Mouse (Mus musculus) small intestine, adult 2 months (tissue): Measurements from ENCODE around the gene Ubr2. TPM values are rescaled to one million over a fixed set of nuclear protein-coding genes. Genes with fewer than 3 reads are reported as not detected.

ENCODE experiments used
- H3K27ac ChIP-seq: fragments of 200-500 bp; 2 replicates; pipeline ENCODE4 v1.5.1; 2012; ENCODE audit warnings: low read depth, low read length, control low read depth, inconsistent platforms; ENCODE audit not compliant: insufficient read depth
- H3K27me3 ChIP-seq: fragments of 200-500 bp; 2 replicates; pipeline ENCODE4 v1.6.1; 2012; ENCODE audit warnings: mild to moderate bottlenecking, moderate library complexity, low read length, inconsistent platforms; ENCODE audit not compliant: control insufficient read depth, insufficient read depth
- H3K36me3 ChIP-seq: fragments of 200-500 bp; 2 replicates; pipeline ENCODE4 v1.6.1; 2012; ENCODE audit warnings: mild to moderate bottlenecking, low read length, control low read depth, inconsistent platforms; ENCODE audit not compliant: control insufficient read depth, insufficient read depth
- H3K4me1 ChIP-seq: fragments of 200-500 bp; 2 replicates; pipeline ENCODE4 v1.6.1; 2012; ENCODE audit warnings: low read length, inconsistent platforms, mixed read lengths; ENCODE audit not compliant: control insufficient read depth, insufficient read depth, insufficient read length
- H3K4me3 ChIP-seq: fragments of 200-500 bp; 2 replicates; pipeline ENCODE4 v1.5.1; 2012; ENCODE audit warnings: low read depth, mild to moderate bottlenecking, control low read depth, inconsistent platforms, low read length, moderate library complexity
- CTCF ChIP-seq: fragments of 200-500 bp; IDR thresholded peaks from 2 replicates; pipeline ENCODE4 v1.5.1; 2012; ENCODE audit warnings: low read depth, mild to moderate bottlenecking, control low read depth, inconsistent platforms, low read length, moderate library complexity, mixed read lengths; ENCODE audit not compliant: insufficient replicate concordance, insufficient read length; ENCODE audit errors: extremely low read depth
- POLR2A ChIP-seq: fragments of 200-500 bp; IDR thresholded peaks from 2 replicates; pipeline ENCODE4 v1.6.1; 2012; ENCODE audit warnings: low read depth, mild to moderate bottlenecking, control low read depth, inconsistent platforms, low read length, moderate library complexity
- WGBS: fragments of 180-500 bp; shearing (Covaris S2); methylation state at CpG from one replicate; pipeline ENCODE4 v1.1.7; 2018; 5-methylcytosine and 5-hydroxymethylcytosine counted together
- polyA plus RNA-seq: library from polyadenylated mRNA; depleted of rRNA; stranded (reverse); fragments of >200 nt; gene quantifications from 2 replicates; pipeline ENCODE4 v1.2.3, GENCODE M21; 2012

Gene Ubr2
- polyA plus RNA-seq, 1 experiment = 11.9 TPM

DNA sequence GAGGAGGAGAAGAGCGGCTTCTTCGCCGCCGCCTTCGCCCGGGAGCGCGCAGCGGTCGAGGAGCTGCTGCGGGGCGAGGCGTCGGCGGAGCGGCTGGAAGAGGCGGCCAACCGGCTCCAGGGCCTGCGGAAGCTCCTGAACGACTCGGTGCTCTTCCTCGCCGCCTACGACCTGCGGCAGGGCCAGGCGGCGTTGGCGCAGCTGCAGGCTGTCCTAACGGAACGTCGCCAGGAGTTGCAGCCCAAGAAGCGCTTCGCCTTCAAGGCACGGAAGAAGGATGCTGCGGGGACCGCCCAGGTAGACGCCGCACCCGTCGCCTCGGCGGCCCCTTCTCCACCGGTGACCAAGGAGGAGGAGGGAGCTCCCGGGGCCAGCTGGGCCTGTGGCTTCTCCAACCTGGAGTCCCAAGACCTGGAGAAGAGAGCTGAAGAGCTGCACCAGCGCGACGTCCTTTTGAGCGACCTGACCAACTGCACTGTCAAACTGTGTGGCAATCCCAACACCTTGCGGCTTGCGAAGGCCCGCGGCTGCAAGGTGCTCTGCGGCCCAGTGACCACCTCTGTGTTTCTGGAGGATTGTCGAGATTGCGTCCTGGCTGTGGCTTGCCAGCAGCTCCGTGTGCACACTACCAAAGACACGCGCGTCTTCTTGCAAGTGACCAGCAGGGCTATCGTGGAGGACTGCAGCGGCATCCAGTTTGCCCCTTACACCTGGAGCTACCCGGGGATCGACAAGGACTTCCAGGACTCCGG, 119.3 kb downstream of the Ubr2 start:
- peak overlapping the region; percentile 86 for H3K27ac ChIP-seq
- H3K36me3 ChIP-seq = no peaks in the 10 kb centered on the region
- H3K27me3 ChIP-seq = no peaks in the 10 kb centered on the region
- H3K4me3 ChIP-seq = peak overlapping the region; percentile 85
- WGBS = 1% methylated on average over 64 of the region's 64 CpGs
- peaks cover 16% of the 10 kb centered on the region; the same call in 1 of the 2 replicates for H3K4me1 ChIP-seq
- no peak for TF ChIP-seq CTCF
- TF ChIP-seq POLR2A = no peak

DNA sequence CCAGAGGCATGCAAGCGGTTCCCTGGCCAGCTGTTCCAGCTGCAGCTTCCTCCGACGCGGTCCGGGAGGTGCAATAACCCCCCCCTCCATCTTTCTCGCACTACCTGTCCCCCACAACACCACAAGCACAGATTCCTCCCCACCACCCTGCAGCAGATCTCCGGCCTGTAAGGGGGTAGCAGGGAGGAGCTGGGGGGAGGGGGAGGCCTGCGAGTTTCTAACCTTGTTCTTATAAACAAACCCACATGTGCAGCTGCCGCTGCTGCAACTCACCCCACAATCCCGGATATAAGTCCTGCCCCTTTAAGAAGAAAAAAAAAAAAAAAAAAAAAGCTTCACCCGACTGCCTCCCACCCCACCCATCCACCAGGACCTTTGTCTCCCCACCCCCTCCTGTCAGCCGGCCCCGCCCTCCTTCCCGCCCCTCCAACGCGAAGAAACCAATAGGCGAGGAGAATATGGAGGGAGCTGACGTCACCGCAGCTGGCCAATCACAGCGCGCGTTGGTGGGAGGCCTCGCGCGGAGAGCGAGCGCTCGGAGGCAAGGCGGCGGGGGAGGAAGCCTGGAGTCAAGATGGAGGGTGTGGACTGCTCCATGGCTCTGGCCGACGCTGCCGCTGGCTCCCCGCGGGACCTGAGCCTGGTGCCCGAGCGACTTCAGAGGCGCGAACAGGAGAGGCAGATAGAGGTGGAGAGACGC, 120.1 kb downstream of the Ubr2 start, which contains the start of gene Tbcc:
Tbcc (plus strand) TSS at position 569 of the 700 bp plus-strand sequence.
- Histone ChIP-seq H3K36me3 (no peaks in the 10 kb centered on the region), H3K4me1 (peaks cover 17% of the 10 kb centered on the region; the same call in 1 of the 2 replicates), H3K27me3 (no peaks in the 10 kb centered on the region), H3K4me3 (peak within 1 kb of the TSS; percentile 90), H3K27ac (peak within 1 kb of the TSS; percentile 86)
- TF ChIP-seq CTCF (no peak), POLR2A (peak; percentile 97)
- 1% methylated on average over 40 of the region's 40 CpGs for WGBS

DNA sequence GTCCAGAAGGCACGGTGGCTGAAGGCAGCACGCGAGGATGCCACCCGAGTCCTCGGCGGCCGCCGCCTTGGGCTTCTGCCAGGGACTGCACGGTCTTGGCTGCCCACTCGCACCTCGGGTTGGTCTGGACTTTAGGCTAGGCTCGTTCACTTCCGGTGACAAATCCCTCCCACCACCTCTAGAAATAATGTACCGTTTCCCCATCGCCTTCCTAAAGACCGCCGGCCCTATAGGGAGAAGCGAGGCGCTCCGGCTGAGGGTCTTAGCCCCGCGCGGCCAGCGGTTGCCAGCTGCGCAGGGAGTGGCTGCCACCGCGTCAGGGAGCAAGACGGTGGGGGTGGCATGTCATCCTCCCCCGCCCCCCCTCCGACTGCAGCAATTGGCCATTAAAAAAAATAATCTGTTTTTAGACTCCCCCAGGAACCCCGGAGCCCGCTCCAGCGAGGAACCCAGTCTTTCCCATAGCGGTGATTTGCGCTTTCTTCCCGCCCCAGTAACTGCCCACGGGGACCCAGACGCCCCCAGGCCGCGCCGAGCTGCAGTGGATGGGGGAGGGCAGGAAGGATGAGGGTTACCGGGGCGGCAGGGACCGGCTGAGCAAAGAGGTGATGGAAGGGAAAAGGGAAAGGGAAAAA, 120.8 kb downstream of the Ubr2 start:
- peak; percentile 62 for TF ChIP-seq POLR2A
- no peak for TF ChIP-seq CTCF
- peaks cover 17% of the 10 kb centered on the region; the same call in 1 of the 2 replicates for H3K4me1 ChIP-seq
- H3K4me3 ChIP-seq = peak overlapping the region; percentile 90
- WGBS = under 1% methylated on average over 44 of the region's 44 CpGs
- H3K27me3 ChIP-seq = no peaks in the 10 kb centered on the region
- no peaks in the 10 kb centered on the region for H3K36me3 ChIP-seq
- H3K27ac ChIP-seq = peak overlapping the region; percentile 81

DNA sequence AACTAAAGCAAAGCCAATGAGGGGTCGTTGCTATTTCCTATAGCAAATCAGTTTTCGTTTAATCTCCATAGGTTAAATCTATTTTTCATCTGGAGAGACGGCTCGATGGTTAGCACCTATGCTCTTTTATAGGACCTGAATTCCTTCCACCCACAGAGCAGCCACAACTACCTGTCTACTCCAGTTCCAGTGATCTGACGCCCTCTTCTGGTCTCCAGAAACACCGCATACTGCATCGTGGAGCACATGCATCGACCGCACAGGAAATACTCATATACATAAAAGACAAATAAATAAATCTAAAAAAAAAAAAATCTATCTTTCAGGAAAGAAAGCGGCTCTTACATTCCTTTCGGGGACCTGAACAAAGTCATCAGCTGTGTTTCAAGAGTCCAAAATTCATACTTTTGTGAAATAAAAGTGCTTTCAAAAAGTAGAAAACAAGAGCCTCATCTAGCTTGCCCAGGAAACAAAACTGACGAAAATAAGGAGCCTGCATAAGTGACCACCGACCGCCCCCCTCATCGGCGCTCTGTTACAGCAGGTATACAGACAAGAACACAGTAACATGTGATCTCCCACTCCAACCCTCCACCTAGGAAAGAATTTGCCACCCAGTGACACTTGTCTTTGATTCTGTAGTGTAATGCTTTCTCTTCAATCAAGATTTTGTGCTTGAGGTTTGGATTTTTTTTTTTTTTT, 121.7 kb downstream of the Ubr2 start:
- peak; percentile 58; the same call in 1 of the 2 replicates for TF ChIP-seq CTCF
- no peak for TF ChIP-seq POLR2A
- WGBS = 38% methylated on average over 16 of the region's 16 CpGs
- peaks cover 17% of the 10 kb centered on the region; the same call in 1 of the 2 replicates for H3K4me1 ChIP-seq
- H3K27ac ChIP-seq = peak overlapping the region; percentile 81
- no peaks in the 10 kb centered on the region for H3K27me3 ChIP-seq
- H3K36me3 ChIP-seq = no peaks in the 10 kb centered on the region
- no peak overlapping the region for H3K4me3 ChIP-seq

DNA sequence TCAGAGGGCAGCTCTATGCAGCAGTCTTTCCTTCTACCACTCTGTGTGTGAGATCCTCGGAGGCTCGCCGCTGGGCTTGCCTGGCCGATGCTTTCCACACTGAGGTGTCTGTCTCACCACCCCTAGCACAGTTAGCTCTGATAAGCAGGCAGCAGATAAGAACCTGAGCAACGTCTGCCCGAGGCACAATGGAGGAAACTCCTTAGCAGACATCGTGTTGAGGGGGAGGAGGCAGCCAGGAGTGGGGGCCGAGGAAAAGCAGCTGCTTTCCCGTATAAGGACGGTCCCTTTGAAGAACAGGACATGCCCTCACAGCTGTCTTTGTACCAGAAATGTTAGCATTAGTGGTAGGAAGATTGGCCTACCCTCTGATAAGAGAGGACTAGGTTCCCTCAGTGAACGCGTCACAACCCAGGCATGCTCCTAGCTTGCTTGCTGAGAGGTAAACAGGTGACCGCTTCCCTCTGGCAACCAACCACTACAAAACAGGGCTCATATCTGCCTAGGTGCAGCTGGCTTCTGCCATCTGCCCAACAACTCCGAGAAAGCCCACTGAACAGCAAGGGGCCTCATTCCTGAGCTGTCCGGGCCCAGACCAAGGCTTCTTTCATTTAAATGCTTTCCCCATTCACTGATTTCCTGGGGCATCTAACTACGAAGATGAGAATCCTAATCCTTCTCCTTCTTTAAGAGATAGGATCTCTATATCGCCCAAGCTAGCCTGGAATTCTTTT, 124.3 kb downstream of the Ubr2 start:
- Histone ChIP-seq H3K36me3 (no peaks in the 10 kb centered on the region), H3K27ac (no peak overlapping the region), H3K4me3 (no peak overlapping the region), H3K27me3 (no peaks in the 10 kb centered on the region), H3K4me1 (peaks cover 6% of the 10 kb centered on the region; the same call in 1 of the 2 replicates)
- WGBS = 27% methylated on average over 17 of the region's 17 CpGs
- TF ChIP-seq CTCF (no peak), POLR2A (no peak)
